Mouse (Mus musculus): ENCODE measurements around the gene Prex1. TPM values are rescaled to one million over a fixed set of nuclear protein-coding genes. Genes with fewer than 3 reads are reported as not detected.

The Prex1 gene
- total RNA-seq, 2 experiments from 2014 or later, result 5.7 to 6.1 TPM

- intact Hi-C loops (cut with DNase I), result no loop called here
- no peak for DNase-seq
Measured at GRCm38 (mm10) chr2:166573621-166574020, 140.0 kb downstream of the Prex1 start.

GRCm38 (mm10) chr2:166572297-166572696 is 141.3 kb downstream of the Prex1 start:
- intact Hi-C loops (cut with DNase I), result no loop called here
- DNase-seq, result no peak

- intact Hi-C loops (cut with DNase I), result loop anchor here (10.0 kb wide), 3 partner anchors 654 to 784 kb away; no protein-coding TSS in a partner anchor
- no peak for DNase-seq
Measured at GRCm38 (mm10) chr2:166569182-166569581, 144.4 kb downstream of the Prex1 start.

- intact Hi-C loops (cut with DNase I), result loop anchor here (2.0 to 10.0 kb wide), 5 partner anchors 127 to 781 kb away; no protein-coding TSS in a partner anchor
- no peak for DNase-seq
Measured at GRCm38 (mm10) chr2:166565503-166565902, 148.1 kb downstream of the Prex1 start.

- intact Hi-C loops (cut with DNase I), result loop anchor here (1.0 to 10.0 kb wide), 10 partner anchors 82 to 780 kb away; partner anchors contain the start of gene Sulf2
- peak; percentile 74 to 77 for DNase-seq
Measured at GRCm38 (mm10) chr2:166564455-166564854, 149.2 kb downstream of the Prex1 start.

GRCm38 (mm10) chr2:166563890-166564289 is 149.7 kb downstream of the Prex1 start:
- intact Hi-C loops (cut with DNase I), result loop anchor here (1.0 to 10.0 kb wide), 10 partner anchors 82 to 779 kb away; partner anchors contain the start of gene Sulf2
- DNase-seq, result peak; percentile 88 to 92

- no peak for DNase-seq
- intact Hi-C loops (cut with DNase I), result loop anchor here (5.0 to 10.0 kb wide), 5 partner anchors 81 to 778 kb away; no protein-coding TSS in a partner anchor
Measured at GRCm38 (mm10) chr2:166563076-166563475, 150.6 kb downstream of the Prex1 start.

- DNase-seq, result no peak
- intact Hi-C loops (cut with DNase I), result loop anchor here (5.0 to 10.0 kb wide), 5 partner anchors 79 to 777 kb away; no protein-coding TSS in a partner anchor
Measured at GRCm38 (mm10) chr2:166561781-166562180, 151.9 kb downstream of the Prex1 start.

- DNase-seq, result no peak
- intact Hi-C loops (cut with DNase I), result loop anchor here (5.0 to 10.0 kb wide), 5 partner anchors 79 to 776 kb away; no protein-coding TSS in a partner anchor
Measured at GRCm38 (mm10) chr2:166560826-166561225, 152.8 kb downstream of the Prex1 start.

- no peak for DNase-seq
- intact Hi-C loops (cut with DNase I), result no loop called here
Measured at GRCm38 (mm10) chr2:166559531-166559930, 154.1 kb downstream of the Prex1 start.

- intact Hi-C loops (cut with DNase I), result no loop called here
- DNase-seq, result peak; percentile 29 to 49
Measured at GRCm38 (mm10) chr2:166555508-166555907, 158.1 kb downstream of the Prex1 start.

- intact Hi-C loops (cut with DNase I), result no loop called here
- DNase-seq, result no peak
Measured at GRCm38 (mm10) chr2:166554169-166554505, 159.5 kb downstream of the Prex1 start.

GRCm38 (mm10) chr2:166553502-166554168 is 160.0 kb downstream of the Prex1 start:
- intact Hi-C loops (cut with DNase I), result no loop called here

GRCm38 (mm10) chr2:166552657-166553056 is 161.0 kb downstream of the Prex1 start:
- no peak for DNase-seq
- intact Hi-C loops (cut with DNase I), result no loop called here

More at GRCm38 (mm10) chr2:166553502-166554168, 160.0 kb downstream of the Prex1 start:
- no peak for DNase-seq

- DNase-seq, result no peak
- intact Hi-C loops (cut with DNase I), result no loop called here
Measured at GRCm38 (mm10) chr2:166551831-166552498, 161.7 kb downstream of the Prex1 start.

GRCm38 (mm10) chr2:166549871-166550270 is 163.8 kb downstream of the Prex1 start:
- DNase-seq, result no peak
- intact Hi-C loops (cut with DNase I), result no loop called here

GRCm38 (mm10) chr2:166549069-166549468 is 164.6 kb downstream of the Prex1 start:
- no peak for DNase-seq
- intact Hi-C loops (cut with DNase I), result no loop called here

- intact Hi-C loops (cut with DNase I), result no loop called here
- no peak for DNase-seq
Measured at GRCm38 (mm10) chr2:166545580-166545979, 168.1 kb downstream of the Prex1 start.

GRCm38 (mm10) chr2:166544575-166545251 is 168.9 kb downstream of the Prex1 start:
- DNase-seq, result no peak
- intact Hi-C loops (cut with DNase I), result no loop called here

GRCm38 (mm10) chr2:166541112-166541928 is 172.3 kb downstream of the Prex1 start:
- intact Hi-C loops (cut with DNase I), result no loop called here

More at GRCm38 (mm10) chr2:166541112-166541928, 172.3 kb downstream of the Prex1 start:
- DNase-seq, result no peak

All from heart, postnatal 36 days (tissue).